Mouse (Mus musculus) spleen, postnatal 36 days (tissue): Measurements from ENCODE around the gene Bsn.
"Not testable (repeated sequence)": the region's sequence is repeated elsewhere in the genome, so short reads cannot be mapped to it uniquely, and the experiment has no call there.

Experiments used
- DNase-seq, 2 experiments: peaks; one replicate each; pipeline ENCODE4 v3.0.0; 2022; ENCODE audit warnings: low spot score in 2 of 2, mixed read lengths in 1 of 2

The Bsn gene

GRCm38 (mm10) chr9:108198621-108199020 lies 8.4 kb upstream of the Bsn start:
- DNase-seq, result no peak

- DNase-seq, result no peak
Measured at GRCm38 (mm10) chr9:108196920-108197677, 6.9 kb upstream of the Bsn start.

- not testable (repeated sequence) for DNase-seq
Measured at GRCm38 (mm10) chr9:108196222-108196621, 6.0 kb upstream of the Bsn start.

- no peak for DNase-seq
Measured at GRCm38 (mm10) chr9:108189488-108189786, 747 bp downstream of the Bsn start.

GRCm38 (mm10) chr9:108189023-108189422 lies 1.2 kb downstream of the Bsn start:
- DNase-seq, result no peak

- no peak for DNase-seq
Measured at GRCm38 (mm10) chr9:108188511-108188910, 1.7 kb downstream of the Bsn start.

- DNase-seq, result no peak
Measured at GRCm38 (mm10) chr9:108187616-108188015, 2.6 kb downstream of the Bsn start.

- no peak for DNase-seq
Measured at GRCm38 (mm10) chr9:108185786-108186185, 4.4 kb downstream of the Bsn start.

- DNase-seq, result no peak
Measured at GRCm38 (mm10) chr9:108183531-108183994, 6.6 kb downstream of the Bsn start.

- no peak for DNase-seq
Measured at GRCm38 (mm10) chr9:108182806-108183506, 7.2 kb downstream of the Bsn start.

- no peak for DNase-seq
Measured at GRCm38 (mm10) chr9:108178391-108178790, 11.8 kb downstream of the Bsn start.

- no peak for DNase-seq
Measured at GRCm38 (mm10) chr9:108175116-108175838, 14.9 kb downstream of the Bsn start.

GRCm38 (mm10) chr9:108172777-108173350 lies 17.3 kb downstream of the Bsn start:
- DNase-seq, result no peak

- no peak for DNase-seq
Measured at GRCm38 (mm10) chr9:108169751-108170150, 20.4 kb downstream of the Bsn start.

GRCm38 (mm10) chr9:108165143-108165542 lies 25.0 kb downstream of the Bsn start:
- no peak for DNase-seq

GRCm38 (mm10) chr9:108163646-108164284 lies 26.4 kb downstream of the Bsn start:
- peak; percentile 27 to 28 for DNase-seq

GRCm38 (mm10) chr9:108157891-108158290 lies 32.3 kb downstream of the Bsn start:
- DNase-seq, result no peak

- no peak for DNase-seq
Measured at GRCm38 (mm10) chr9:108157451-108157850, 32.7 kb downstream of the Bsn start.

- DNase-seq, result peak in 1 of 2 experiments; percentile 38
Measured at GRCm38 (mm10) chr9:108156786-108157185, 33.4 kb downstream of the Bsn start.

- no peak for DNase-seq
Measured at GRCm38 (mm10) chr9:108154814-108155213, 35.4 kb downstream of the Bsn start.

- DNase-seq, result no peak
Measured at GRCm38 (mm10) chr9:108153516-108154448, 36.4 kb downstream of the Bsn start.
